Mouse (Mus musculus): ENCODE measurements at regions not wholly inside any gene's neighbourhood (a gene's known extent, or its start where the extent isn't known, plus 50 kb on each side); places are given as distances from the start of the nearest gene placed in this dataset.

DNA sequence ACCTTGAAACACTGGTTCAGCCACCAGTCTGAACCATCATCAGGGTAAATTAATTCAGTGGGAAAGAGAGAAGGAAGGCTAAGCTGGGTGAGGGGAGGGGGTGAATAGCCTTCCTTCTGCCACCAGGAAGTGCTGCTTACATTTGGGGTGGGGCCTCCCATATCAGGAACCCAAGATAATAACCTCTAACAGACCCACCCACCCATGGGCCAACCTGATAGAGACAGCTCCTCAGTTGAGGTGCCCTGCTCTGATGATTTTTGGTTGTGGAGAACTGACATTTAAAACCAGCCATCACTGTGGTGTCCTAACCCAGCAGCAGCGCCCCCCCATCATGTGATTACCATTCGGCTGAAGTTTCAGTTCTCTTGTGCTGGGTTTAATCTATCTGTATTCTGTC is 233.8 kb upstream of the Chd6 start:
- DNase-seq (ENCODE audit: low read depth in 1 of 2, low spot score in 2 of 2) = no peak
- TF ChIP-seq POLR2A (IDR thresholded peaks at IDR 0.05; ENCODE audit: low read depth, low read length) (no peak), CTCF (IDR thresholded peaks at IDR 0.05; ENCODE audit: extremely low read depth, insufficient read depth, insufficient read length, insufficient replicate concordance) (no peak)
- WGBS = 86% methylated on average over 2 of the region's 2 CpGs
- Histone ChIP-seq H3K36me3 (ENCODE audit: control insufficient read depth, insufficient read depth, low read length) (no peaks in the 10 kb centered on the region), H3K4me3 (ENCODE audit: extremely low read depth, insufficient read depth, insufficient read length) (no peak overlapping the region), H3K27me3 (ENCODE audit: control insufficient read depth, insufficient read depth, low read length) (no peaks in the 10 kb centered on the region), H3K27ac (ENCODE audit: insufficient read depth, low read length) (no peak overlapping the region), H3K4me1 (ENCODE audit: control insufficient read depth, insufficient read depth, insufficient read length) (no peaks in the 10 kb centered on the region)

GRCm38 (mm10) chr2:161341368-161341891 is 232.6 kb upstream of the Chd6 start:
- Histone ChIP-seq H3K4me1 (ENCODE audit: control insufficient read depth, insufficient read depth, insufficient read length) (no peaks in the 10 kb centered on the region), H3K27ac (ENCODE audit: insufficient read depth, low read length) (no peak overlapping the region), H3K36me3 (ENCODE audit: control insufficient read depth, insufficient read depth, low read length) (no peaks in the 10 kb centered on the region), H3K4me3 (ENCODE audit: extremely low read depth, insufficient read depth, insufficient read length) (no peak overlapping the region), H3K27me3 (ENCODE audit: control insufficient read depth, insufficient read depth, low read length) (no peaks in the 10 kb centered on the region)
- TF ChIP-seq POLR2A (IDR thresholded peaks at IDR 0.05; ENCODE audit: low read depth, low read length) (no peak), CTCF (IDR thresholded peaks at IDR 0.05; ENCODE audit: extremely low read depth, insufficient read depth, insufficient read length, insufficient replicate concordance) (no peak)
- WGBS = 23% methylated on average over 11 of the region's 11 CpGs
- DNase-seq (ENCODE audit: low read depth in 1 of 2, low spot score in 2 of 2) = no peak

GRCm38 (mm10) chr2:161340291-161340690 is 231.4 kb upstream of the Chd6 start:
- TF ChIP-seq POLR2A (IDR thresholded peaks at IDR 0.05; ENCODE audit: low read depth, low read length) = no peak
- no peak for TF ChIP-seq CTCF (IDR thresholded peaks at IDR 0.05; ENCODE audit: extremely low read depth, insufficient read depth, insufficient read length, insufficient replicate concordance)
- no peak overlapping the region for H3K4me3 ChIP-seq (ENCODE audit: extremely low read depth, insufficient read depth, insufficient read length)
- no peaks in the 10 kb centered on the region for H3K27me3 ChIP-seq (ENCODE audit: control insufficient read depth, insufficient read depth, low read length)
- H3K27ac ChIP-seq (ENCODE audit: insufficient read depth, low read length) = no peak overlapping the region
- 85% methylated on average over 9 of the region's 9 CpGs for WGBS
- no peaks in the 10 kb centered on the region for H3K36me3 ChIP-seq (ENCODE audit: control insufficient read depth, insufficient read depth, low read length)
- no peaks in the 10 kb centered on the region for H3K4me1 ChIP-seq (ENCODE audit: control insufficient read depth, insufficient read depth, insufficient read length)
- DNase-seq (ENCODE audit: low read depth in 1 of 2, low spot score in 2 of 2) = no peak

GRCm38 (mm10) chr2:161339327-161340001 is 230.6 kb upstream of the Chd6 start:
- no peak for DNase-seq (ENCODE audit: low read depth in 1 of 2, low spot score in 2 of 2)
- no peaks in the 10 kb centered on the region for H3K36me3 ChIP-seq (ENCODE audit: control insufficient read depth, insufficient read depth, low read length)
- WGBS = 26% methylated on average over 14 of the region's 14 CpGs

GRCm38 (mm10) chr2:161338953-161339326 is 230.1 kb upstream of the Chd6 start:
- no peak overlapping the region for H3K4me3 ChIP-seq (ENCODE audit: extremely low read depth, insufficient read depth, insufficient read length)
- no peak for TF ChIP-seq CTCF (IDR thresholded peaks at IDR 0.05; ENCODE audit: extremely low read depth, insufficient read depth, insufficient read length, insufficient replicate concordance)
- TF ChIP-seq POLR2A (IDR thresholded peaks at IDR 0.05; ENCODE audit: low read depth, low read length) = no peak
- no peak overlapping the region for H3K27ac ChIP-seq (ENCODE audit: insufficient read depth, low read length)
- H3K27me3 ChIP-seq (ENCODE audit: control insufficient read depth, insufficient read depth, low read length) = no peaks in the 10 kb centered on the region
- 25% methylated on average over 3 of the region's 3 CpGs for WGBS
- H3K36me3 ChIP-seq (ENCODE audit: control insufficient read depth, insufficient read depth, low read length) = no peaks in the 10 kb centered on the region
- no peaks in the 10 kb centered on the region for H3K4me1 ChIP-seq (ENCODE audit: control insufficient read depth, insufficient read depth, insufficient read length)
- DNase-seq (ENCODE audit: low read depth in 1 of 2, low spot score in 2 of 2) = no peak

More at GRCm38 (mm10) chr2:161339327-161340001, 230.6 kb upstream of the Chd6 start:
- Histone ChIP-seq H3K27me3 (ENCODE audit: control insufficient read depth, insufficient read depth, low read length) (no peaks in the 10 kb centered on the region), H3K4me3 (ENCODE audit: extremely low read depth, insufficient read depth, insufficient read length) (no peak overlapping the region), H3K27ac (ENCODE audit: insufficient read depth, low read length) (no peak overlapping the region), H3K4me1 (ENCODE audit: control insufficient read depth, insufficient read depth, insufficient read length) (no peaks in the 10 kb centered on the region)
- no peak for TF ChIP-seq CTCF (IDR thresholded peaks at IDR 0.05; ENCODE audit: extremely low read depth, insufficient read depth, insufficient read length, insufficient replicate concordance)
- TF ChIP-seq POLR2A (IDR thresholded peaks at IDR 0.05; ENCODE audit: low read depth, low read length) = no peak

DNA sequence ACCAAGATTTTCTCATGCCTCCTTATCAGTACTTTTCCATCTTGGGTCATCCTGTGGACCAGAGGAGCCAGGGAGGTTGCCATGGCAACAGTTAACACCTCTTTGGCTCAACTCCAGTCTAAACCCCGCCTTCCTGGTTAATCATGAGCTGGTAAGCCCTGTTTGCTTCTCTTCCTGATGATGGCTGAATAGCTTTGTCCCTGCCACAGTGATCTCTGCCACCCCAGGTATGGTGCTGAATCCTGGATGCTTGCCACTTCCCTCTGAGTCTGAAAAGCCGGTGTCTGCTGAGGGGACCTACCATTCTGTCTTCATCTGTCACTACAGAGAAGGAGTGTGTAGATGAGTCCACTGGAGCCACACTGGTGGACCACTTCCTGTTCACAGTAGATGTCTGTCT is 223.8 kb upstream of the Chd6 start:
- no peak for DNase-seq (ENCODE audit: low read depth in 1 of 2, low spot score in 2 of 2)
- 56% methylated on average over 2 of the region's 2 CpGs for WGBS
- no peaks in the 10 kb centered on the region for H3K27me3 ChIP-seq (ENCODE audit: control insufficient read depth, insufficient read depth, low read length)
- no peak overlapping the region for H3K27ac ChIP-seq (ENCODE audit: insufficient read depth, low read length)
- H3K4me3 ChIP-seq (ENCODE audit: extremely low read depth, insufficient read depth, insufficient read length) = no peak overlapping the region
- no peaks in the 10 kb centered on the region for H3K36me3 ChIP-seq (ENCODE audit: control insufficient read depth, insufficient read depth, low read length)
- TF ChIP-seq POLR2A (IDR thresholded peaks at IDR 0.05; ENCODE audit: low read depth, low read length) = no peak
- H3K4me1 ChIP-seq (ENCODE audit: control insufficient read depth, insufficient read depth, insufficient read length) = no peaks in the 10 kb centered on the region

DNA sequence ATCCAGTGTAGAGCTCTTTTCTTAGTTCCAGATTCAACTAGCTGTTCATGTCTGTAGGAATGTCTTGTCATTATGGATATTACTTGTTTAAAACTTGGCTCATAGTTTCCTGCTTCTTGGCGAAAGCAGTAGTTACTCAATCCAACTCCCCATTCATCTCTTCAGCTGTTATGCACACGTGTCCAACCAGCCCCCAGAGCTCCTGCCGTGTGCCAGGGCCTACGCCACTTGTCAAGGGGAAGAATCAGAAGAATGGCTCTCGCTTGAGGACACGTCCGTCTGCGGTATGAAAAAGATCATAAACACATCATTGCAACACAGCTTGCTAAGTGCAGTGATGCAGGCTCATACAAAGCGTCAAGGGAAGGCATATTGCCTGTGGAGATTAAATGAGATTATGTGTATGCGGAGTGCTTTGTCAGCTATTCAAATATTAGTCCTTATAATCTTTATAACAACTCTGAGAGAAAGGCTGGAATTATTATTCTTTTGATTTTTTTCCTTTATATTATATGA is 223.0 kb upstream of the Chd6 start:
- no peak for DNase-seq (ENCODE audit: low read depth in 1 of 2, low spot score in 2 of 2)
- no peak for TF ChIP-seq CTCF (IDR thresholded peaks at IDR 0.05; ENCODE audit: extremely low read depth, insufficient read depth, insufficient read length, insufficient replicate concordance)
- no peak for TF ChIP-seq POLR2A (IDR thresholded peaks at IDR 0.05; ENCODE audit: low read depth, low read length)
- H3K36me3 ChIP-seq (ENCODE audit: control insufficient read depth, insufficient read depth, low read length) = no peaks in the 10 kb centered on the region
- H3K4me3 ChIP-seq (ENCODE audit: extremely low read depth, insufficient read depth, insufficient read length) = no peak overlapping the region
- H3K27me3 ChIP-seq (ENCODE audit: control insufficient read depth, insufficient read depth, low read length) = no peaks in the 10 kb centered on the region
- H3K4me1 ChIP-seq (ENCODE audit: control insufficient read depth, insufficient read depth, insufficient read length) = no peaks in the 10 kb centered on the region
- WGBS = 86% methylated on average over 10 of the region's 10 CpGs
- H3K27ac ChIP-seq (ENCODE audit: insufficient read depth, low read length) = no peak overlapping the region
